Mouse (Mus musculus): ENCODE data around the gene Srcap.
"Not testable (repeated sequence)": the region's sequence is repeated elsewhere in the genome, so short reads cannot be mapped to it uniquely, and the experiment has no call there.

The Srcap gene

GRCm38 (mm10) chr7:127489982-127490381 is 21.8 kb upstream of the Srcap start:
- no peak for DNase-seq (ENCODE audit: low spot score in 2 of 2)

DNA sequence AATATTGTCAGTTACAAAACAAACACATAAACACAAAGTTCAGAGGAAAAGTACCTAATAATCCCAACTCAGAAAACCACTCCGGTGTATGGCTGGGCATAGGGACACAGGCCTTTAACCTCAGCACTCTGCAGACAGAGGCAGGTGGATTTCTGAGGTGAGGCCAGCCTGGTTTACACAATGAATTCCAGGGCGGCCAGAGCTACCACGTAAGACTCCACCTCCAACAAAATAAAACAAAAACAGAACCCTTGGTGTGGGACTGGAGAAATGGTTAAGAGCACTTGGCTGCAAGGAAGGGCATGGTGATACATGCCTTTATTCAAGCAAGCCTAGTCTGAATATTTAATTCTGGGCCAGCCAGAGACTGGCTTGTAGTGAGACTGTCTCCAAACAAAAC is 19.9 kb upstream of the Srcap start:
- DNase-seq (ENCODE audit: low spot score in 2 of 2), result no peak

GRCm38 (mm10) chr7:127494648-127495047 is 17.1 kb upstream of the Srcap start:
- DNase-seq (ENCODE audit: low spot score in 2 of 2), result no peak

DNA sequence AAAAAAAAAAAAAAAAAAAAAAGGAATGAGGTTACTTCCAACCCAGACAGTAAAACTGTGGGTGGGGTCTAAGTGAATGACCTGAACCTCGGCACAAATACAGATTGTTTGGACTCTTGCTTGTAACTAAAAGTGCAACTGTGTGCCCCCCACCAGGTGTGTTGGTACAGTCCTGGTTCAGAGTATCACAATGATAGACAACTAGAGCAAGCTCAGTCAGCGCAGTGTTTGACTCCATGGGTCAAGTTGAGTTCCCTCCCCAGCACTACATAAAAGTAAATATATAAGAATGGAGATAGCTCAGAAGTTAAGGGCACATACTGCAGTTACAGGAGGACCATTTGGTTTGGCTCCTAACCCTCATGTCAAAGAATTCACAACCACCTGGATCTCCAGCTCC is 14.4 kb upstream of the Srcap start:
- no peak for DNase-seq (ENCODE audit: low spot score in 2 of 2)

DNA sequence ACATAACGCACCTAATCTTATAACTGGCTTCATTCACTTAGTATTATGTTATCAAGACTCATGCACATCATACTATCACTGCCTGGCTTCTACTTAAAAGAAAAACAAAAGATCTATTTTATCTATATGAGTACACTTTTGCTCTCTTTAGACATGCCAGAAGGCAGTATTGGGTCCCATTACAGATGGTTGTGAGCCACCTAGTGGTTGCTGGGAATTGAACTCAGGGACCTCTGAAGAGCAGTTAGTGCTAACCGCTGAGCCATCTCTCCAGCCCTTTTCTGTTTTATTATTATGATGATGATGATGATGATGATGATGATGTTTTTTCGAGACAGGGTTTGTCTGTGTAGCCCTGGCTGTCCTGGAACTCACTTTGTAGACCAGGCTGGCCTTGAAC is 13.4 kb upstream of the Srcap start:
- DNase-seq (ENCODE audit: low spot score in 2 of 2), result peak in 1 of 2 experiments; percentile 25

GRCm38 (mm10) chr7:127508291-127508690 is 3.5 kb upstream of the Srcap start:
- DNase-seq (ENCODE audit: low spot score in 2 of 2), result no peak

GRCm38 (mm10) chr7:127509830-127510229 is 2.0 kb upstream of the Srcap start:
- DNase-seq (ENCODE audit: low spot score in 2 of 2), result not testable (repeated sequence)

DNA sequence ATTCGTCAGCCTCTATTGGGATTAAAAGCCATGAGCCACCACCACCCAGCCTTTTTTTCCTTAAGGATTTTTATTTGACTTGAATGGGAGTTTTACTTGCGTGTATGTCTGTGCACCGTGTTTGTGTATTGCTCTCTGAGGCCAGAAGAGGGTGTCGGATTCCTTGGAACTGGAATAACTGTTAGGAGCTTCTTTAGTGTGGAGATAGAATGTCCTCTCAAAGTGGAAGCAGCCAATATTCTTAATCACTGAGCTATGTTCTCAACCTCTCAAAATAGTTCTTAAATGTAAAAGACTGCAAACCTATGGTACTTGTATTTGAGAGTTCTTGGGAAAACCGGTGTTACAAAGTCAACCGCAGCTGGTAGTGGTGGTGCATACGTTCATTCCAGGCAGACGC is 542 bp upstream of the Srcap start:
- DNase-seq (ENCODE audit: low spot score in 2 of 2), result peak in 1 of 2 experiments; percentile 21

DNA sequence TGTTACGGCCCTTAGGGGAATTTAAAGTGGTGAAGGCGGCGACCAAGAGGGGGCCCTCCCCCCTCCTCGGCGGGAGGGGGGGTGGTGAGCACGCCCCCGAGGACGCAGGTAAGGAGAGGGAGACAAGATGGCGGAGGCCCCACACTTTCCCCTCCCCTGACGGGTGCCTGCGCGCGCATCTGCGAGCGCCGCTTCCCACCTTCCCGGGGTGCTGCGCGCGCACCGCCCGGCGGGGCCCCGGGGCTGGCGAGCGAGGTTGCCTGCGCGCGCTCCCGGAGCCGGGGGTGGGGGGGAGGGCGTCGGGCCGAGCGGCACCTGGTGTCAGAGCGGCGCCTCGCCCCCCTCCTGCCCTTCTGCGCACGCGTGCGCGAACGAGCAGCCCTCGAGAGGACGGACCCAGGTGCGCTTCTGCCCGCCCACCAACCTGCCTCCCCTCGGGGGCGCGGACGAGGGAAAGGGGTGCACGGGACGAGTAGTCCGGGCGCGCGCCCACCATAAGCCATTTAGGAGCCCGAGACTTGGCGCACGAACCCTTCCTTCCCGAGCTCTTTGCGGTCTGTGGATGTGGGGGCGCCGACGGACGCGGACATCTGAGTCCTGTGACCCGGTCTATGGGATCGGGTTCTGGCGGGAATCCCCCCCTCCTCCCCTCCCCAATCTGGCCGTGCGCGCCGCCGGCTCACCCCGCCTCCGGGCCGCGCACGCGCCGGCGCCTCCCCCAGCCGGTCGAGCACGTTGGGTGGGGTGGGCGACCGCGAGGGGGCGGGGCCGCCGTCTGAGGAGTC is 640 bp downstream of the Srcap start:
- peak; percentile 92 to 93 for DNase-seq (ENCODE audit: low spot score in 2 of 2)

GRCm38 (mm10) chr7:127513016-127513390 is 1.2 kb downstream of the Srcap start:
- no peak for DNase-seq (ENCODE audit: low spot score in 2 of 2)

DNA sequence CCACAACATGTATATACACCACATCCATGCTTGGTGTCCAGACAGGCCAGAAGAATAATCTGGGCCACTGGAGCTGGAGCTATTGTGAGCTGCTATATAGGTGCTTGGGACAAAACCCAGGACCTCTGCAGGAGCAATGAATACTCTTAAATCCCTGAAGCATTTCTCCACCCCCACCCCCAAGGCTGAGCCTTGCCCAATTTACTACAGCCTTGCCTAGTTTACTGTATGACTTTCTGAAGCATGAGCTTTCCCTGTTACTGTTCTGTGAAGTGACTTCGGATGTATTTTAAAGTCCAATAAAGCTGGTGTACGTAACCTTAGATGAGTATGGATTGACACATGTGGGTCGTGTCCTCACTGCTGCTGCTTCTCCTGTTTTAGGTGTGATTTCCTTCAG is 2.0 kb downstream of the Srcap start:
- DNase-seq (ENCODE audit: low spot score in 2 of 2), result peak in 1 of 2 experiments; percentile 5

GRCm38 (mm10) chr7:127515846-127516245 is 4.1 kb downstream of the Srcap start:
- DNase-seq (ENCODE audit: low spot score in 2 of 2), result peak; percentile 11 to 13

GRCm38 (mm10) chr7:127516344-127516743 is 4.6 kb downstream of the Srcap start:
- DNase-seq (ENCODE audit: low spot score in 2 of 2), result no peak

GRCm38 (mm10) chr7:127519284-127519683 is 7.5 kb downstream of the Srcap start, which contains the start of gene Gm42715:
TSS of gene Gm42715 (plus strand) at chr7:127519584.
- no peak for DNase-seq (ENCODE audit: low spot score in 2 of 2)

DNA sequence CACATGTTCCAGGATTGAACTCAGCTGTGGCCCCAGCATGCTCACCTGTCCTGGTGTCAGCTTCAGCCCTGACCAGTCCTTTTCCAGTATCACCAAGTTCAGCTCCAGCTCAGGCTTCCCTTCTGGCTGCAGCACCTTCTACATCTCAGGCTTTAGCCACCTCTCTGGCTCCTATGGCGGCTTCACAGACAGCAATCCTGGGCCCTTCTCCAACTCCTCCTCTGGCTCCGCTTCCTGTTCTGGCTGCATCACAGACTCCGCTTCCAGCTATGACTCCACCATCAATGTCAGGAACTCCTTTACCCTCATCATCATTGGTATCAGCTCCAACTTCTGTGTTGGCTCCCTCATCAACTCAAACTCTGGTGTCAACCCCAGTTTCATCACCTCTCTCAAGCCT is 29.9 kb downstream of the Srcap start:
- DNase-seq (ENCODE audit: low spot score in 2 of 2), result peak in 1 of 2 experiments; percentile 46

- peak; percentile 36 to 66 for DNase-seq (ENCODE audit: low spot score in 2 of 2)
These were observed 37.5 kb downstream of the Srcap start for GRCm38 (mm10) chr7:127549116-127549835.

DNA sequence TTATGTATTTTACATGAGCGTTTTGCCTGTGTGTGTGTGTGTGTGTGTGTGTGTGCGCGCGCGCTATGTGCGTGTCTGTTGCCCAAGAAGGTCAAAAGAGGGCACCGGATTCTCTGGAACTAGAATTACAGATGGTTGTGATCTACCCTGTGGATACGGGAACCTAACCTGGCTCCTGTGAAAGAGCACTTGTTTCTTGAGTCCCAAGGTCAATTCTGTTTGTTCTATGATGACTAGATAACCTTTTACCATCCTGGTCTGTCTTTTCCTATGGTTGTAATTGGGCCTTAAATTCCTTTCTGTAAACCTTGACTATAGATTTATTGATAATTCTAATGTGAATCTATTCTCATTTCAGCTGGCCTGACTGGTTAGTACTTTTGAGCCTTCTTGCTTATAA is 39.8 kb downstream of the Srcap start:
- no peak for DNase-seq (ENCODE audit: low spot score in 2 of 2)

- DNase-seq (ENCODE audit: low spot score in 2 of 2), result no peak
These were observed 48.8 kb downstream of the Srcap start for GRCm38 (mm10) chr7:127560580-127560979.

DNA sequence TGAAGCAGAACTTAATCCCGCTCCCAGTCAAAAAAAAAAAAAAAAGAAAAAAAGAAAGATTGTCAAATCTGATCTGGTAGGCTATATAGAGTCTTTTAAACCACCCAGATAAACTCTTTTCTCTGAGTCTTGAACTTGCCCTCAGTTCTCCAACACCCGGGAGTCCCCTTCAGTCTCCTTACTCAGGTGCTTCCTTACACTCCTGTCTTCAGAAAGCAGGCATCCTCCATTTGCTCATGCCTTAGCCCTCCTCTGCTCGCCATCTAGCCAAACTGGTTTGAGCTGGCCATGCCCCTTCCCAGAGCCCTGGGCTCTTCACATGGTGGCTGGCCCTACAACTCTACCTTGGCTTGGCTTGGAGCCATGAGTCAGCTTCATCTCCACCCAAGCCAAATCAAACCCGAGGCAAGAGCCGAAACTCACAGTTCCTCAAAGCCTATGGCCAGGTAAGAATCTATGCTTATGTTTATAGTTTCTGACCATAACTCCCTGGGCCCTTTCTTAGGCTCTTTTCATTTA is 49.6 kb downstream of the Srcap start, which contains the start of gene Tmem265:
Gene Tmem265, plus strand, starts transcription at position 51 of the 519 bp plus-strand sequence.
- no peak for DNase-seq (ENCODE audit: low spot score in 2 of 2)

DNA sequence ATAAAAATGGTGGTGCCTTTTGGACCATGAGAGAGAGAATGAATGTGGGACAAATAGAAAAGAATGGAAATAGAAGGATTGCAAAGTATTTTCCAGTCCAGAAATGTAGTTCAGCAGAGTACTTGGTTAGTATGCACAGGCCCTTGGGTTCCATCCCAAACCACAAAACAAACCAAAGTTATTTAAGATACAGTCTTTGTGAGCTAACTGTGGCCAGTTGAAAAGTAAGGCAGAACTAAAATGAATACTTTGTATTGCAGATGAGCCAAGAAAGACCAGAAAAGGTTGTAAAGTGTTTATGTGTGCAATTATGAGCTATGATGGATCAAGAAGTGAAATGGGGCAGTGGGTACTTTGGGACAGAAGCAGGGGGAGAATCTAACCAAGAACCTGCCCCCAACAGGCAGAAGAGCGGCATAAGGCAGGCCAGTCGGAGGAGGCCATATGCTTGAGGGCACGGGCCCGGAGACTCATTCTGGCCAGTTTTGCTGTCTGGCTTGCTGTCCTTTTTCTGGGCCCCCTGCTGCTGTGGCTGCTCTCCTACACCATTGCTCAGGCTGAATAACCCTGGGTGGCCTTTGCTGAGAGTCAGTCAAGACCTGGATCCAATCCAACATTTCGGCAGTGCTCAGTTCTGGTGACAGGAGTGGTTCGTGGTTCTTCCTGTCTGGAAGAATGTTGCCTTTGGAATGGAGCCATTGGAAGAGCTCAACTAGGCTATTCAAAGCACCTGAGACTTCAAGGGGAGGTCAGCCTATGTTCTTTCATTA is 52.8 kb downstream of the Srcap start:
- peak; percentile 58 to 71 for DNase-seq (ENCODE audit: low spot score in 2 of 2)

GRCm38 (mm10) chr7:127572895-127573471 is 61.2 kb downstream of the Srcap start, which contains the start of gene Phkg2:
TSS of gene Phkg2 (plus strand) at chr7:127573340.
- peak; percentile 98 to 99 for DNase-seq (ENCODE audit: low spot score in 2 of 2)
